Mouse (Mus musculus) erythroblast, embryonic 14.5 days (primary cell): ENCODE measurements around the gene AY074887.

Experiments used
- GATA1 ChIP-seq: IDR thresholded peaks from 2 replicates; pipeline ENCODE4 v1.6.1; 2012; ENCODE audit warnings: low read length, inconsistent platforms, mixed read lengths
- TAL1 ChIP-seq: IDR thresholded peaks from 3 replicates; pipeline ENCODE4 v1.6.1; 2012; ENCODE audit warnings: low read length, inconsistent platforms, mixed read lengths

- TF ChIP-seq TAL1: no peak
- no peak for TF ChIP-seq GATA1
These were observed 39.6 kb upstream of the AY074887 start for GRCm38 (mm10) chr9:54990362-54990761.
